Mouse (Mus musculus): ENCODE data around the gene Idi1. TPM values are rescaled to one million over a fixed set of nuclear protein-coding genes. Genes with fewer than 3 reads are reported as not detected.

The Idi1 gene
- polyA plus RNA-seq, 1 experiment, result 202 TPM

- Histone ChIP-seq H3K27ac (ENCODE audit: insufficient read depth, low read length) (no peak overlapping the region), H3K9ac (ENCODE audit: low read depth, poor library complexity, severe bottlenecking) (no peak overlapping the region), H3K36me3 (ENCODE audit: control insufficient read depth, insufficient read depth, low read length, poor library complexity, severe bottlenecking) (peaks cover 32% of the 10 kb centered on the region), H3K4me1 (ENCODE audit: control insufficient read depth, insufficient read depth, low read length) (no peaks in the 10 kb centered on the region), H3K27me3 (ENCODE audit: control insufficient read depth, insufficient read depth, low read length, poor library complexity, severe bottlenecking) (no peaks in the 10 kb centered on the region), H3K9me3 (replicated peaks; ENCODE audit: control insufficient read depth, insufficient read depth, low read length, poor library complexity, severe bottlenecking) (no peaks in the 10 kb centered on the region), H3K4me3 (ENCODE audit: low read depth, low read length) (no peak overlapping the region)
- TF ChIP-seq POLR2A (IDR thresholded peaks at IDR 0.05; ENCODE audit: insufficient read depth, low read length) (no peak), CTCF (IDR thresholded peaks at IDR 0.05; ENCODE audit: low read depth, low read length) (no peak), EP300 (IDR thresholded peaks at IDR 0.05; ENCODE audit: insufficient read depth, low read depth, low read length) (no peak)
Observed at GRCm38 (mm10) chr13:8842273-8842672, 43.0 kb upstream of the Idi1 start.

GRCm38 (mm10) chr13:8847702-8848101 is 37.6 kb upstream of the Idi1 start:
- H3K9ac ChIP-seq (ENCODE audit: low read depth, poor library complexity, severe bottlenecking), result no peak overlapping the region
- no peak overlapping the region for H3K27ac ChIP-seq (ENCODE audit: insufficient read depth, low read length)
- H3K27me3 ChIP-seq (ENCODE audit: control insufficient read depth, insufficient read depth, low read length, poor library complexity, severe bottlenecking), result no peaks in the 10 kb centered on the region
- no peaks in the 10 kb centered on the region for H3K9me3 ChIP-seq (replicated peaks; ENCODE audit: control insufficient read depth, insufficient read depth, low read length, poor library complexity, severe bottlenecking)
- TF ChIP-seq CTCF (IDR thresholded peaks at IDR 0.05; ENCODE audit: low read depth, low read length), result no peak
- no peak for TF ChIP-seq EP300 (IDR thresholded peaks at IDR 0.05; ENCODE audit: insufficient read depth, low read depth, low read length)
- no peak for TF ChIP-seq POLR2A (IDR thresholded peaks at IDR 0.05; ENCODE audit: insufficient read depth, low read length)
- H3K36me3 ChIP-seq (ENCODE audit: control insufficient read depth, insufficient read depth, low read length, poor library complexity, severe bottlenecking), result peaks cover 17% of the 10 kb centered on the region
- H3K4me1 ChIP-seq (ENCODE audit: control insufficient read depth, insufficient read depth, low read length), result no peaks in the 10 kb centered on the region
- no peak overlapping the region for H3K4me3 ChIP-seq (ENCODE audit: low read depth, low read length)

- no peak overlapping the region for H3K27ac ChIP-seq (ENCODE audit: insufficient read depth, low read length)
- peaks cover 16% of the 10 kb centered on the region for H3K36me3 ChIP-seq (ENCODE audit: control insufficient read depth, insufficient read depth, low read length, poor library complexity, severe bottlenecking)
- H3K4me3 ChIP-seq (ENCODE audit: low read depth, low read length), result no peak overlapping the region
- no peaks in the 10 kb centered on the region for H3K27me3 ChIP-seq (ENCODE audit: control insufficient read depth, insufficient read depth, low read length, poor library complexity, severe bottlenecking)
- H3K9me3 ChIP-seq (replicated peaks; ENCODE audit: control insufficient read depth, insufficient read depth, low read length, poor library complexity, severe bottlenecking), result no peaks in the 10 kb centered on the region
- H3K4me1 ChIP-seq (ENCODE audit: control insufficient read depth, insufficient read depth, low read length), result no peaks in the 10 kb centered on the region
- no peak overlapping the region for H3K9ac ChIP-seq (ENCODE audit: low read depth, poor library complexity, severe bottlenecking)
- TF ChIP-seq EP300 (IDR thresholded peaks at IDR 0.05; ENCODE audit: insufficient read depth, low read depth, low read length), result no peak
- TF ChIP-seq POLR2A (IDR thresholded peaks at IDR 0.05; ENCODE audit: insufficient read depth, low read length), result no peak
- no peak for TF ChIP-seq CTCF (IDR thresholded peaks at IDR 0.05; ENCODE audit: low read depth, low read length)
Observed at GRCm38 (mm10) chr13:8849311-8849710, 36.0 kb upstream of the Idi1 start.

GRCm38 (mm10) chr13:8853424-8853823 is 31.9 kb upstream of the Idi1 start:
- peaks cover 18% of the 10 kb centered on the region for H3K36me3 ChIP-seq (ENCODE audit: control insufficient read depth, insufficient read depth, low read length, poor library complexity, severe bottlenecking)
- H3K9me3 ChIP-seq (replicated peaks; ENCODE audit: control insufficient read depth, insufficient read depth, low read length, poor library complexity, severe bottlenecking), result no peaks in the 10 kb centered on the region
- no peaks in the 10 kb centered on the region for H3K4me1 ChIP-seq (ENCODE audit: control insufficient read depth, insufficient read depth, low read length)
- H3K27ac ChIP-seq (ENCODE audit: insufficient read depth, low read length), result no peak overlapping the region
- TF ChIP-seq CTCF (IDR thresholded peaks at IDR 0.05; ENCODE audit: low read depth, low read length) (no peak), EP300 (IDR thresholded peaks at IDR 0.05; ENCODE audit: insufficient read depth, low read depth, low read length) (no peak), POLR2A (IDR thresholded peaks at IDR 0.05; ENCODE audit: insufficient read depth, low read length) (no peak)
- H3K9ac ChIP-seq (ENCODE audit: low read depth, poor library complexity, severe bottlenecking), result no peak overlapping the region
- H3K27me3 ChIP-seq (ENCODE audit: control insufficient read depth, insufficient read depth, low read length, poor library complexity, severe bottlenecking), result no peaks in the 10 kb centered on the region
- no peak overlapping the region for H3K4me3 ChIP-seq (ENCODE audit: low read depth, low read length)

- H3K27me3 ChIP-seq (ENCODE audit: control insufficient read depth, insufficient read depth, low read length, poor library complexity, severe bottlenecking), result no peaks in the 10 kb centered on the region
- no peak overlapping the region for H3K27ac ChIP-seq (ENCODE audit: insufficient read depth, low read length)
- H3K9ac ChIP-seq (ENCODE audit: low read depth, poor library complexity, severe bottlenecking), result no peak overlapping the region
- peaks cover 12% of the 10 kb centered on the region for H3K36me3 ChIP-seq (ENCODE audit: control insufficient read depth, insufficient read depth, low read length, poor library complexity, severe bottlenecking)
- H3K4me1 ChIP-seq (ENCODE audit: control insufficient read depth, insufficient read depth, low read length), result no peaks in the 10 kb centered on the region
- no peaks in the 10 kb centered on the region for H3K9me3 ChIP-seq (replicated peaks; ENCODE audit: control insufficient read depth, insufficient read depth, low read length, poor library complexity, severe bottlenecking)
- no peak overlapping the region for H3K4me3 ChIP-seq (ENCODE audit: low read depth, low read length)
- no peak for TF ChIP-seq CTCF (IDR thresholded peaks at IDR 0.05; ENCODE audit: low read depth, low read length)
Observed at GRCm38 (mm10) chr13:8854769-8855168, 30.5 kb upstream of the Idi1 start.

- H3K9ac ChIP-seq (ENCODE audit: low read depth, poor library complexity, severe bottlenecking), result no peak overlapping the region
- H3K27ac ChIP-seq (ENCODE audit: insufficient read depth, low read length), result no peak overlapping the region
- H3K36me3 ChIP-seq (ENCODE audit: control insufficient read depth, insufficient read depth, low read length, poor library complexity, severe bottlenecking), result peaks cover 16% of the 10 kb centered on the region
- TF ChIP-seq CTCF (IDR thresholded peaks at IDR 0.05; ENCODE audit: low read depth, low read length) (no peak), EP300 (IDR thresholded peaks at IDR 0.05; ENCODE audit: insufficient read depth, low read depth, low read length) (no peak), POLR2A (IDR thresholded peaks at IDR 0.05; ENCODE audit: insufficient read depth, low read length) (no peak)
- no peaks in the 10 kb centered on the region for H3K9me3 ChIP-seq (replicated peaks; ENCODE audit: control insufficient read depth, insufficient read depth, low read length, poor library complexity, severe bottlenecking)
- no peaks in the 10 kb centered on the region for H3K27me3 ChIP-seq (ENCODE audit: control insufficient read depth, insufficient read depth, low read length, poor library complexity, severe bottlenecking)
- H3K4me3 ChIP-seq (ENCODE audit: low read depth, low read length), result no peak overlapping the region
- no peaks in the 10 kb centered on the region for H3K4me1 ChIP-seq (ENCODE audit: control insufficient read depth, insufficient read depth, low read length)
Observed at GRCm38 (mm10) chr13:8858453-8858852, 26.8 kb upstream of the Idi1 start.
